Mouse (Mus musculus): ENCODE data around the gene Poln. TPM values are rescaled to one million over a fixed set of nuclear protein-coding genes. Genes with fewer than 3 reads are reported as not detected.

The Poln gene
- total RNA-seq, 2 experiments from 2014 or later = 0.67 to 0.81 TPM

DNA sequence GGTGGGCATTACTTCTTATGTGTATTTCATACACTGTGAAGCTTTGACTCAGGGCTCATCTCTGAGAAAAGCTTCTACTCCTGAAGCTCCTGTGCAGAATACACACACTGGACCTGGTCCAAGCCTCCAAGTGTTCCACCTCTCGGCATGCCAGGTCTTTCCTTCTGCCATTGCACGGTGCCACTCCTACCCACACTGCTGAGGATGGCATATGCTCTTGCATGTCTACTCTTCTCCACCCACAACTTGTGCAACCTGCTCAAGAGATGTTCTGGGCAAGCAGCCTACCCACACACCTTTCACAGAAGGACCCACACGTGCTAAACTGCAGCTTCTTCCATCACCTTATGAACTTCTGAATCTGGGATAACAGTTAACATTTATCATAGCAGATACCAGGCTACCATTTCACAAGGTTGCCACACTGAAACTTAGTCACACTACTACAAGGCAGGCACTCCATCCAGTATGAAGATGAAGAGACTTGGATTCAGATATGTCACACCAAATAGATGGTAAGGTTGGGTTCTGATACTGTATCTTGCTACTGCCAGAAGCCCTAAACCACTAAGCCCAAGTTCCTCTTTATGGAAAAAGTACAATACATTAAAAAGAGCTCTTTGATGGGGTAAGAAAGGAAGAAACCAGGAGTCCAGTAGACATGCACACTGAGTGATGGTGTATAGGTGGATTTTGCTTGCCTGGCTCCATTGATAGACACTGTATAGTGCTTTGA lies 50.0 kb downstream of the Poln start:
- DNase-seq (ENCODE audit: low spot score in 2 of 2) = no peak

DNA sequence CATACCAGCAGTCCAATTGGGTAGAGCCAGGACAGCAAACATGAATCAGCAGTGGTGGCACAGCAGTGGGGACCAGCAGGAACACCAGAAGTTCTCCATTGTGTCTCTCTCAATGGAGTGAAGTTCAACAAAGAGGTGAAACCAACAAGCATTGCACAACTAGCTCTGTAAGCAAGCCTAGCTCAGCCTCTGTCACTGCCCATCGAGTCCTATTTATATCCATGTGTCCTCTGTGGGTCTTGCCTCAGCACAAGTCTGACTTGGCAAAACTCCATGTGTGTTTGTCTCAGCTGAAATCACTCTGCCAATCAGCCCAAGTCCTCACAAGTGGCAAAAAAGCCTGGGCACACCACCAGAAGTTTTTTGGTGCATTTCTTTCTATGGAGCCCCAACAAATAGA lies 63.6 kb downstream of the Poln start:
- DNase-seq (ENCODE audit: low spot score in 2 of 2) = no peak

DNA sequence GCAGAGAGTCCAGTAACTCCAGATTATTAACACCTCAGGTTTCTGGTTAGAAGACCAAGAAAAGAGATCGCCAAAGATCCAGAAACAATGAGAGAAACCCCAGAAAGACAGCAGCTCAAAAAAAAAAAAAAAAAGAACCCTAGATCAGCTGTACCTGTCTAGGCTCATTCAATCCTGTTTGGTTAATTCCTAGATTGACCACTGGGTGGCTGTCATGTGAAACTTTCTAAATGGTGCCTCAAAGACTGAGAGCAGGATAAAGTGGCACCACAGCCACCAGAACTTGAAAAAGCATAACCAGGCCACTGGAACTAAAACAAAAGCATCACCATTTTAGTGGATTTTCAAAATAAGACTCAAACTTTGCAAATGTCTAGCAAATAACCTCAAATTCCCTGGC lies 71.9 kb downstream of the Poln start:
- peak; percentile 39 to 86 for DNase-seq (ENCODE audit: low spot score in 2 of 2)

DNA sequence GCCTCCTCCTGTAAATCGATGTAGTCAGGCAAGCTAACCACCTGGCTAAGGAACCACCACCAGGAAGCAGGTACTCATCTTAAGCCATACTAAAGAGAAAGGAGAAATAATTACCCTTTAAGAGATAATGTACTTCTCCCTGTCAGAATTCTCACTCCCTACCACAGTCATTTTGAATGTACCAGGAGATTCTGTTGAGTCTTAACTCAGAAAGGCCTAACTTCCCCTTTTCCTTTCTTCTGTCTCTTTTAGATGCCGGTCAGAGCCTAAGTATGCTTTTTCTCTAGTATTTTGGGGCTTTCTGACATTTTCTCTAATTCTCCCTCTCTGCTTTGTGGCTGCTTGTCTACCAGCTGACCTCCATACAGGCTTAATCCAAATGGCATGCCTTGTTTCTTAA lies 76.2 kb downstream of the Poln start:
- DNase-seq (ENCODE audit: low spot score in 2 of 2) = no peak

DNA sequence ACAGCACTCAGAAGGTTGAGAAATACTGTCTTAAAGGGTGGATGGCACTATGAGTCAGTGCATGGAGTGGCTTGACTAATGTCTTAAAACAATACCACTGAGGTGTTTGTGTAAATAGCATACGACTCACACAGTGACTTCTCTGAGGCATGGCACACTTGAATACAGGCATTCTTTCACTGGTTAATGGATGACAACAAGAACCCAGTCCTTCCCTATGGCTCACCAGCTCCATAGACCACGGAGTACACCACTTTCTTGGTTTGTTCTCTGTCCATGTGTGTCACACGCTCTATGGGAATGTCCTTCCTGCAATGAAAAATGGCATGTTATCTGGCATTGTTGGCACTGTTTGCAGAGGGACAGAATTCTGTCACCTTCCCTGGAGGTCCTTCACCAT lies 136.7 kb downstream of the Poln start:
- no peak for DNase-seq (ENCODE audit: low spot score in 2 of 2)

DNA sequence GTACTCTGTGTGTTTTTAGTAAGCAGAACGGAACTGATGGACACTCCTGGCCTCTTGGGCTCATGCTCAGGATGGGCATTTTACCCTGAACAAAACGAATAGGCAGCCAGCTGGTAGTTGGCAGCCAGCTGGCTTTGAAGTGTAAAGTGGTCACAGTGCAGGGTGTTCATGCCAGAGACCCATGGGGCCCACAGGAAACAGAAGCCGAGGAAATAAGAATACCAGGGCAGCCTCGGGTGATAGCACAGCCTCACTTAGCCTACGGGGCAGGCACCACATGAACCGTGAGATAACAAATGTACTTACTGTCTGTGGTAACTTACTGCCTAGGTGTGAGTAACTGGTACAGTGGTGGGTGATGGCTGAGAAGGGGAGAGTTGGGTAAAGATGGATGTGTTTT lies 138.2 kb downstream of the Poln start:
- DNase-seq (ENCODE audit: low spot score in 2 of 2) = no peak

DNA sequence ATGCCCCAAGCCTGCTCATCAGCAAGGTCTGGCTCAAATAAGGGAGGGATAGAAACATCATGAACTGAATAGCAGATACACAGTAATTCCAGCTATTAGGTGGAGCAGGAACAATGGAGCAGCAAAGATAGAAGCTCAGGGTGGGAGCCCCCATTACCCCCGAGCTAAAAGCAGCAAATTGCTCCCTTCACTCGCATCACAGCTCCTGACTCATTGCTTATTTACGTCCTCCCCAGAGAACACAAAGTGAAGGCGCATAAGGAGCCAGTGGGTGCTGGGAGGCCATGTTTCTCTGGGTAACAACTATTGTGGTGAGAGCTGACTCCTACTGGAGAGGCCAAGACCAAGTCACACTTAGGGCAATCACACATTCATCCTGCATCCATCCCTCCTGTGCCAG lies 139.1 kb downstream of the Poln start:
- no peak for DNase-seq (ENCODE audit: low spot score in 2 of 2)

DNA sequence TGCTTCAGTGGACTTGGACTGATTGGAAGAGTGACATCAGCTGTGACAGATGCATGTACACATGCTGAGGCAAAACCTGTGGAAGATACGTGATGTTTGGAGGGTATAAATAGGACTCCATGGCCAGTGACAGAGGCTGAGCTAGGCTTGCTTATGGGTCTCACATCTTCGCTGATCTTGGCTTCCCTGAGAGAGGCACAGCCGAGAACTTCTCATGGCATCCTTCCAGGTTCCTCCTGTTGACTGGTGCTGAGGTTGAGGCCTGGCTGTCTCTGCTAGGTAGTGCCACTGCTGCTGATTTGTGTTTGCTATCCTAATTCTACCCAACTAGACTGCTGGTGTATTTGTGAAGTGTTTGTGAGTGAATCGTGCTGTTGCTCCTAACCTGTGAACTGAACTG lies 150.3 kb downstream of the Poln start:
- no peak for DNase-seq (ENCODE audit: low spot score in 2 of 2)

DNA sequence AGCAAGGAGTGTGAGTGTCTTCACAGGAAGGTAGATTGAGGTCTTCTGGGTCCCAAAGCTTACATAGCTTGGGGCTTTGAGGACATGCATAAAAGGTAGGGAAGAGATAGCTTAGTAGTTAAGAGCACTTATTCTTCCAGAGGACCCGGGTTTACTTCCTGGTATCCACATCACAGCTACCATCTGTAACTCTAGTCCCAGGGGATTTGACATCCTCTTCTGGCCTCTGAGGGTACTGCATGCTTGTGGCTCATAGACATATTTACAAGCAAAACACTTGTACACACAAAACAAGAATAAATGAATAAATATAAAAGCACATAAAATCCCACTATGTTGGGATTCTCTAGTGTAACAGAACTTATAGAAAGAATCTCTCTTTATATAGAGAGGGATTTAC lies 154.6 kb downstream of the Poln start:
- no peak for DNase-seq (ENCODE audit: low spot score in 2 of 2)

DNA sequence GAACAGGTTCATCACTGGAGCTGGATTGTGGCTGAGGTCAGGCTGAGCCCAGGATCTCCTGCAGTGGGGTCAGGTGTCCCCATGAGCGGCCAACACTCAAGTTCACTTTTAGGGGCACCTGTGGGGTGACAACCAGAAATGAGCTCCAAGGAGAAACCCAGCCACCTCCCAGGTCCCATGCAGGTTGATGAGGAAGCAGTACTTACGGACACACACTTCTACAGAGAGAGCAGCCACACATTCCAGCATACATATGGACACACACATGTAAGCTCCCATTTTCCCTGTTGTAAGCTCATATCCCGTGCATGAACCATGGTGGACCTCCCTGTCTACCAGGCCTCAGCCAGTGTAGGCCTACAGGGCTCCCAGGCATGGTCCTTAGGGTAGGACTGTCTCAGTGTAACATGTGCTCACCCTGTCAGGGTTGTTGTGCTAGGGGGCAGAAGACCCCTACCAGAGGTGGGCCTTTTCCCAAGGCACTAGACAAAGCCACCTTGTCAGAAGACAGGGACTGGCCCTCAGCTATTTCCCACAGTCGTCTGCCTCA lies 161.8 kb downstream of the Poln start:
- no peak for DNase-seq (ENCODE audit: low spot score in 2 of 2)

DNA sequence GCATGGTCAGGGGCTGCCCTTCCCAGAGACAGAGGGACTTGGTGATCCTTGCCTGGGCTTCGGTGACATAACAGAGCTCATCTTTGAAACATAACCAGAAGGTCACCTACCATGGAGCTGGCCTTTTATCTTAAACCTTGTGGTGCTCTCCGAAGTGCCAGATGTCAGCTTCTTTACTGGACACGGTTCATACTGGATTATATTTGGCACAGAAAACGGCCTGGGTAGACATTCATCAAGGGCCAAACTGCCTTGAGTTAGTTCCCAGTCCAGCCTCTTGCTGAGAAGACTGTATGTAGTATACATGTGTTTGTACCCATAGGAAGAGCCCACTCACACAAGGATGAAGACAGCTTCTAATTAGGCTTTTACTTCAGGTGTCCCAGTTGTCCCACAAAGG lies 162.4 kb downstream of the Poln start:
- DNase-seq (ENCODE audit: low spot score in 2 of 2) = no peak

DNA sequence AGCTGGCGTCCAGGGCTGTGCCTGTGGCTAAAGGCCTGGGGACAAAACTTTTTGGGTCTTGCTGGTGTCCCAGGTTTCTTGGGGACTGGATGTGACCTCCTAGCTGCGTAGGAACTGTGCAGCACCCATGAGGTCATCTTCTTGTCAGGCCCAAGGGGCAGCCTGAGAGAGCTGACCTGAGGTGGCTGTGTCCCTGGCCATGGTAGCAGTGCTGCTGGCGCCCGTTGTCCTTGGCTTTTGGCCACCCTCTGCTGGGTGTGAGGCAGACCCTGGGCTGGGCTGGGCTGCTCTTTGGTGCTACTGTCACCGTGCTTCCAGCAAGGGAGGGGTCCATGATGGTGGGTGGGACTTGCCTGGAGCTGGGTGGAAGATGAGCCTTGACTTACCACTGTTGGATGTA lies 164.6 kb downstream of the Poln start:
- DNase-seq (ENCODE audit: low spot score in 2 of 2) = no peak

DNA sequence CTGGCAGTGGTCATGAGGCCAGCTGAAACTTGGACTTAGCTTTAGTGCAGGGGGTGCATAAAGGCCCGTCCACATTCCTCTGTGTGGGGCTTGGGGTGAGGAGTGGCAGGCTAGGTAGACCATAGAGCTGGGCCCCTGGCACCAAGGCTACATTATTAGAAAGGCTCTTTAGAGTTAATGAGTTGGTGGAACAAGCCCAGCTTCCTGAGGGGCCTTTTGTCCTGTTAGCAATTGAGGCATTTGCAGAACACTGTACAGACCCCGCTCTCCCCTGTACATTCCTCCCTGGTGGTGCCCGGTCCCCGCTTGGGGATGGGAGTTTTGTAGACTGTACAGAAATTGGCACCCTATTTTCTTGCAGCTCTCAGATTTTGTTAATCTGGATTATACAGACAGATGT lies 166.6 kb downstream of the Poln start:
- DNase-seq (ENCODE audit: low spot score in 2 of 2) = no peak

DNA sequence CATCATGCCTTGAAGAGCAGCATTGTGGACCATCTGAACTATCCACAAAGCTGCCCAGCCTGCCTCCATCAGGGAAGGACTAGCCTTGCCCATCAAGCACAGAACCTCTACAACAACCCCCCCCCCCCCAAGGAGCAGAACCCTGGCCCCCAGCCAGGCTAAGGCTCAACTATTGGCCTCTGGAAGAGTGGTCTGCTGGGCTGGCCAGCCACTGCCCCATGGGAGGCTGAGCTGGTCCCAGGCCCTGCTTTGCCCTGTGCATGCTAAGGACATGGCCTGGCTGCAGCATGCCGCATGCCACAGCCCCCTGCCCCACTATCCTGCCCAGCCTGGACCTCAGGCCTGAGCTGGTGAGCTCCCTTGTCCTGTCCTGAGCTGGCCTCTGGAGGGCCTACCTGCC lies 167.8 kb downstream of the Poln start:
- no peak for DNase-seq (ENCODE audit: low spot score in 2 of 2)

DNA sequence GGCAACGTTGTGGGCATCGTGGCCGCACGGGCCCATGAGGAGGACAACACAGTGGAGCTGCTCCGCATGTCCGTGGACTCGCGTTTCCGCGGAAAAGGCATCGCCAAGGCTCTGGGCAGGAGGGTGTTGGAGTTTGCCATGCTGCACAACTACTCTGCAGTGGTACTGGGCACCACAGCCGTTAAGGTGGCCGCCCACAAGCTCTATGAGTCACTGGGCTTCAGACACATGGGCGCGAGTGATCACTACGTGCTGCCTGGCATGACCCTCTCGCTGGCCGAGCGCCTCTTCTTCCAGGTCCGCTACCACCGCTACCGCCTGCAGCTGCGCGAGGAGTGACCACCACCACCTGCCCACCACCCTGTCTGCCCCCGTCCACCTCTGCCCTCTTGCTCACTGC lies 168.4 kb downstream of the Poln start:
- no peak for DNase-seq (ENCODE audit: low spot score in 2 of 2)

DNA sequence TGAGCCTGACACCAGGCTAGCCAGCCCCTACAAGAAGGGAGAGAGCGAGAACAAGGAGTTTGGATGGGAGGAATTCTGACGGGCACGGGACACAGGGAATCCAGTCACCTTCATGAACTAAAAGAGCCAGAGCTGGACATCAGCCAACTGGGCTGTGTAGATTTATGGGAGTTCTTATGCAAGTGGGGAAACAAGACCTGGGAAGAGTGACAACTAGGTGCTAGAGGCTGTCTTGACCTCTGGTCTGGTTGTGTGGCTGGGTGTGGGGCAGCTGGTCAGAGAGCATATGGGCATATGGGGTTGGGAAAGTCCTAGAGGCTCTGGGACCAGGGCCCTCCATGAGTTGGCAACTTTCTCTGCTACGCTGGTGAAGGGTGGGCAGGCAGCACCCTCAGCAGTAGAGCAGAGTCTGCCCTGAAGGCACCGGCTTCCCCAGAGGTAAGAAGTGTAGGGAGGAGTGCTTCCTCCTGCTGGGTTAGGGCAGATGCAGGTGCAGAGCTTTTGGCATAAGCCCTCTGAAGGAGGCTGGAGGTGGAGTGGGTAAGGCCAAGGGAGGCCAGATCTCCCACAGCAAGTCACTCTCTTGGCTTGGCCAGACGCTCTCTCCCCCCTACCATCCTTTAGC lies 169.7 kb downstream of the Poln start:
- DNase-seq (ENCODE audit: low spot score in 2 of 2) = no peak

DNA sequence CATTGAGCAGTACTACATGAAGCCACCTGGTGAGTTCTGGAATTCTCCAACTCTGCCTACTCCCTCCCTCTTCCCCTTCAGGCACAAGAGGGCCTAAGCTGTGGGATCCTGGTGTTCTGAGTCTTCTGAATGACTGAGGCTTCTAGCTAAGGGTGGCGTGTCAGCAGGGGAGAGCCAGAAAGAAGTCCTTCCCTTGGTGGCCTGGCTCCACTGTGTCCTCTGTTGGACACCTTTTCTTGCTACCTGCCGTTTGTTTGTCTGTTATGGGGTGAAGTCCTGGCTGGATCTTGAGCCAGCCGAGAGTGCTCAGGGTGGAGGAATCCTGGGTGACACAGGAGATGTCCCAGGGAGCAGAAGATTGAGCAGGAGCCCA lies 170.8 kb downstream of the Poln start:
- no peak for DNase-seq (ENCODE audit: low spot score in 2 of 2)

DNA sequence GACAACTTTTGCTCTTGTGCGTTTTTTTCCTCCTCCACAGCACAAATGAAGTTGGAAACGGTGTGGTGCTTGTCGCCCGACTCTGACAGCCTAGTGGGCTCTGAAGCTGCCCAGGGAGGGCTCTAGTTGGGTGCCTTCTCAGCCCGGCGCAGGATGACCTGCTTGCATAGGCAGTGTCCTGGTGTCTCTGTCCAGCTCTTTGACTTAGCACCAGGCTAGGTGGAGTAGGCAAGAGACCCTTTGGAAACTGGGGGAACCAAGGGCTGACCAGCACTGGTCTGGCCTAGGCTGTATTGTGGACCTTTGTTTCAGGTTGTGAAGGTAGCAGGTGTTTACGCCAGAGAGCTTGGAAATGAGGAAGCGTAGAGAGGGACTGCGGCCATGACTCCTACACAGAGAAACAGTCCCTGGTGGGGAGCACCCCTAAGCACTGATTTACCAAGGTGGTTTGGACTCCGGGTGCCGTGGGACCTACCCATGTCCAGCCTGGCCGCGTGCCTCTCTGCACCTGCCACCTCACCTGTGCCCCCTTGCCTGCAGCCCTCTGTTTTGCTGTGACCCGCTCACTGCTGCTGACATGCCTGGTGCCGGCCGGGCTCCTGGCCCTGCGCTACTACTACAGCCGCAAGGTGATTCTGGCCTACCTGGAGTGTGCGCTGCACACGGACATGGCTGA lies 171.3 kb downstream of the Poln start:
- no peak for DNase-seq (ENCODE audit: low spot score in 2 of 2)

DNA sequence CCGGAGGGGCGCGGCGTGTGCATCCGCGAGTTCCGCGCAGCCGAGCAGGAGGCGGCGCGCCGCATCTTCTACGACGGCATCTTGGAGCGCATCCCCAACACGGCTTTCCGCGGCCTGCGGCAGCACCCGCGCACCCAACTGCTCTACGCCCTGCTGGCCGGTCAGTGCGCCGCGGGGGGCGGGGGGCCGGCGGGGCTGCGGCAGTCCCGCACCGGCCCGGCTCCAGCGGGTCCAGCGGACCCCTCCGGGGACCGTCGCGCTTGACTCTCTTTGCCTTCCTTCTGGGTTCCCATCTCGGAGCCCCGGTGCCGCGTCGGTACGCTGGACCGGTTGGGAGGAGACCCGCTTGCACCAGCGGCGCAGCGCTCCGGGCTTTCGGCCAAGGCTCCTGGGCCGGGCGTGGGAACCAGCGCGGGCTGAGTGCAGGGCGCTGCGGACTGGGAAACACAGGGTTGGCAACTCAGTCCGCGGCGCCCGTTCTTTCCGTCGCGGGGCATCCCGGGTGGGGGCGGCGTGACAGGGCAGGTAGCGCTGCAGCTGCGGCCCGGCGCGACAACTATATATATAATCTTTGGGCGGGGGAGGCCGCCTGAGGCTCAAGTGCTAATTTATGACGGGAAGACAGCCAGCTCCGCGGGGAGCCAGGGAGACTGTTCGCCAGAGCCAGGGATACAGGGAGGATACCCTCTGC lies 172.1 kb downstream of the Poln start:
- DNase-seq (ENCODE audit: low spot score in 2 of 2) = peak; percentile 70 to 71

DNA sequence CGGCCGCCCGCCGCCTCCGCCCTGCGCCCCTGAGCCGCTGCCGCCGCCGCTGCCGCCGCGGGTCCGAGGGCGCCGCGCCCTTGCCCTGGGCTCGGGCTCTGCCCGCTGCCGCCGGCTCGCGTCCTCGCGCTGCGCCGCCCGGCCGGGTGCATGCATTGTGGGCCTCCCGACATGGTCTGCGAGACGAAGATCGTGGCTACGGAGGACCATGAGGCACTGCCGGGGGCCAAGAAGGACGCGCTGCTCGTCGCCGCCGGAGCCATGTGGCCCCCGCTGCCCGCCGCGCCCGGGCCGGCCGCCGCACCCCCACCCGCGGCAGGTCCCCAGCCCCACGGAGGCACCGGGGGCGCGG lies 172.6 kb downstream of the Poln start:
- DNase-seq (ENCODE audit: low spot score in 2 of 2) = no peak

DNA sequence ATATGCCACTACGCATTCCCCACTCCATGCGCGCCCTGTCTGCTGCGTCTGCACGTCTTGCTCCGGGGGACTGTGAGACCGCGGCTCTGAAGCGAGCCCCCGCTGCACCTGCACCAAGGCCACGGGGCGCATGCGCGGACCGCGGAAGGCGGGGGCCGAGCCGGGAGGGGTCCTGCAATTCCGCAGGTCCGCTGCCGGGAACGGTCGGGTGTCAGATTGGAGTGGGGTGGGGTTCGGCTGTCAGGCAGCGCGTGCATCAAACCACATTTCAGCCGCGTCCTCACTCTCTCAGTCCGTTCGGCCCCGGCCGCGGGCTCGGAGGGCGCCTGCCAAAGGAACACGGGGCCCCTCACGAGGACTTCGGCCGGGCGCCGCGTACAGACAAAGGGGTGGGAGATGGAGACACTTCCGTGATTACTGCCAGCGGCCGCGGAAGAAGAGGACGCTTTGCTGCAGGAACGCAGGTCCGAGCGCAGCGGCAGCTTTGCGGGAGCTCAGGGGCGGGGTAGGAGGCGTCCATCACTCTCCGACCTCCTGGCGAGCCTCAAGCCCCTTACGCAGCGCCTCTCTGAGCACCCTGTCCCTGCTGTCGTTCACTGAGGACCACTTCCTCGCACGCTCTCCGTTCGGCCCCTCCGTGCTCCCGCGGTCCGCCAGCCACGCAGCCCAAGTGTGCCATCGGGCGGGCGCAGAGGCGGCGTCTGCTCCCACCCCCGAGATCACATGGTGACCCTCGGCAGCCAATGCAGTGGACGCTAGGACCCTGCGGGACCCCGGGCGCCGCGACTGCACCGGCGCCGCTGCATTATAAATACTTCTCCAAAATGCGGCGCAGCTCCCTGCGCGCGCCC lies 173.2 kb downstream of the Poln start, which contains the start of gene Nat8l:
Nat8l (plus strand) TSS at position 142 of the 851 bp plus-strand sequence.
- peak; percentile 90 to 91 for DNase-seq (ENCODE audit: low spot score in 2 of 2)
